Mouse (Mus musculus): ENCODE results near the gene Tbrg1. TPM values are rescaled to one million over a fixed set of nuclear protein-coding genes. Genes with fewer than 3 reads are reported as not detected.

Gene Tbrg1
- polyA plus RNA-seq, 1 experiment: 93.3 TPM

DNA sequence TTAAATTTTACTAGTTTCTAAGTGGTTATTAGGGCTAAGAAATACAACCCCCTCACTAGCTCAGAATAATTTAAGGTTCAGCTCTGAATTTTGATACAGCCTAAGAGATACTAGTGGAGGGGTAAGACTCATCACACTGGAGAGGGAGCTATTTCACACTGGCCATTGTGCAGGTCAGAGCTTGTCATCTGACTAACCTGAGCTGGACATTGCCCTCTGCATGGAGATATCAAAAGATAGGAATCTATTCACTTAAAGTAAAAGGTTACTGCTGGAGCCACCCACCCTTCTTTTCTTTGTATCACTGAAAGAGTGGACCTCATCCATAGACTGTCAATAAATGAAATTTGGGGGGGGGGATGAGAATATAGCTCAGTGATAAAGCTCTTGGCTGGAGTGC is 42.8 kb downstream of the Tbrg1 start:
- Histone ChIP-seq H3ac (ENCODE audit: control insufficient read depth, insufficient read length) (no peak overlapping the region), H3K36me3 (ENCODE audit: control insufficient read depth, insufficient read depth) (no peaks in the 10 kb centered on the region), H3K4me2 (ENCODE audit: low read depth) (peak overlapping the region; percentile 82), H3K4me3 (peak overlapping the region; percentile 50), H3K27me3 (ENCODE audit: control insufficient read depth, insufficient read depth, insufficient read length) (no peaks in the 10 kb centered on the region), H3K79me2 (ENCODE audit: control insufficient read depth, insufficient read depth) (no peaks in the 10 kb centered on the region)
- TF ChIP-seq TCF3 (IDR thresholded peaks at IDR 0.05; ENCODE audit: insufficient read length, low read depth): no peak
- TF ChIP-seq USF1 (IDR thresholded peaks at IDR 0.05; ENCODE audit: low read depth): no peak
- TF ChIP-seq MAX (IDR thresholded peaks at IDR 0.05; ENCODE audit: low read depth): no peak
- no peak for TF ChIP-seq CEBPB (IDR thresholded peaks at IDR 0.05; ENCODE audit: insufficient read depth, poor library complexity, severe bottlenecking)
- no peak for TF ChIP-seq POLR2A (IDR thresholded peaks at IDR 0.05; ENCODE audit: insufficient read length, low read depth)
- no peak for TF ChIP-seq MYOG (IDR thresholded peaks at IDR 0.05; ENCODE audit: control insufficient read depth in 1 of 3, insufficient read depth in 1 of 3, insufficient read length in 2 of 3, low read depth in 2 of 3)

DNA sequence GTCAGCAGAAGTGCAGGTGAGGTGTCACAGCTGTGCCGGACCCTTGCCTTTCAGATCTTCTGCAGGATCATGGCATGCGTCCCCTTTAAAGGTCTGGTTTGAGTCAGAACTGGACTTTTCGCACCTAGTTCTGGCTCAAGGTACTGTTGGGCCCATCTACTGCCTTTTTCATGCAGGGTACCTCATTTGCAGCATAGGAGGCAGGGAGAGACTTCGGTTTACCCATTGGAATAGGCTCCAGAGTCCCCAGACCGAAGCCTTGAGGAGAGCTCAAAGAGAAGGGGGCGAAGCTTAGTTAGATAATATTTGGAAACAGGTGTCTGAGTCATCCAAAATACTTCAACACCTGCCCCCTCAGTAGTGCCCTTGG is 43.2 kb downstream of the Tbrg1 start:
- Histone ChIP-seq H3K79me2 (ENCODE audit: control insufficient read depth, insufficient read depth) (no peaks in the 10 kb centered on the region), H3ac (ENCODE audit: control insufficient read depth, insufficient read length) (no peak overlapping the region), H3K4me3 (peak overlapping the region; percentile 50), H3K4me2 (ENCODE audit: low read depth) (peak overlapping the region; percentile 82), H3K27me3 (ENCODE audit: control insufficient read depth, insufficient read depth, insufficient read length) (no peaks in the 10 kb centered on the region), H3K36me3 (ENCODE audit: control insufficient read depth, insufficient read depth) (no peaks in the 10 kb centered on the region)
- TF ChIP-seq USF1 (IDR thresholded peaks at IDR 0.05; ENCODE audit: low read depth) (no peak), POLR2A (IDR thresholded peaks at IDR 0.05; ENCODE audit: insufficient read length, low read depth) (no peak), SRF (IDR thresholded peaks at IDR 0.05; ENCODE audit: control insufficient read depth, insufficient read length, low read depth) (no peak), REST (IDR thresholded peaks at IDR 0.05; ENCODE audit: insufficient read depth, insufficient read length) (no peak), MYOG (IDR thresholded peaks at IDR 0.05; ENCODE audit: control insufficient read depth in 1 of 3, insufficient read depth in 1 of 3, insufficient read length in 2 of 3, low read depth in 2 of 3) (no peak), MYOD1 (IDR thresholded peaks at IDR 0.05; ENCODE audit: control insufficient read depth in 1 of 3, insufficient read length in 2 of 3, low read depth in 2 of 3) (no peak), MAX (IDR thresholded peaks at IDR 0.05; ENCODE audit: low read depth) (no peak), CEBPB (IDR thresholded peaks at IDR 0.05; ENCODE audit: insufficient read depth, poor library complexity, severe bottlenecking) (no peak), TCF3 (IDR thresholded peaks at IDR 0.05; ENCODE audit: insufficient read length, low read depth) (no peak), POLR2AphosphoS2 (IDR thresholded peaks at IDR 0.05; ENCODE audit: insufficient read length, low read depth) (no peak), TCF12 (IDR thresholded peaks at IDR 0.05; ENCODE audit: insufficient read depth, poor library complexity, severe bottlenecking) (no peak)

DNA sequence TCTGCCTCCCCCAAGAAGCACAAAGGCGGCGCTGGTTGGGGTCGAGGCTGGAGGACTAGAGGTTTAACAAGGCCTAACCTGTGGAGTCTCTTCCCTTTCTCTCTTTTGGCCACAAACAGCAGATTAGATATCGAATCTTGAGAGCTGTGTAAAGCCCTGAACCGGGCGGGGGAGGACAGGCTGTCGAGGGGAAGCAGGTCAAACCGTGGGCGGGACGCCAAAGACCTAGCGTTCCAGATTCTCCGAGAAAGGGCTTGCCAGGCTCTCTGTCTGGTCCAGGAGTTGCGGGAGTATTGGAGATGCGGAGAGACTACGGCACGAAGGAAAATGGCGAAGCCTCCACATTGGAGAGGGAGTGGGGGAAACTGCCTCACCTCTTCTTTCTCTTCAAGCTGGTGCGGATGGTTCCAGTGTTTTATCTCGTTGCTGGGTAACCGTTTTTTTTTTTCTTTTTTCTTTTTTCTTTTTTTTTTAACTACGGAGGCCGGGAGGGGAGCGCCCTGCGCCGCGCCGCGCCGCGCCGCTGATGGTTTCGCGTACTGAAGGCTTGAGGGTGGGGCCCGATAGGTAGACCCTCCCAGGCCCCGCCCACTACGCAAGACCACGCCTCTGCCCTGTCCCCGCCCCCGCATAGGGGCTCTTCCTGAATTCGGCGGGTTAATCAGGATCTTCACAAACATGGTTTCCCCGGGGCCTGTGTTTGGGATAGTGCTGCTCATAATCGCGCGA is 43.8 kb downstream of the Tbrg1 start, which contains the start of gene Spa17:
Spa17 (minus strand) TSS at position 541 of the 729 bp plus-strand sequence.
- no peaks in the 10 kb centered on the region for H3K79me2 ChIP-seq (ENCODE audit: control insufficient read depth, insufficient read depth)
- TF ChIP-seq USF1 (IDR thresholded peaks at IDR 0.05; ENCODE audit: low read depth) (no peak), CEBPB (IDR thresholded peaks at IDR 0.05; ENCODE audit: insufficient read depth, poor library complexity, severe bottlenecking) (no peak), REST (IDR thresholded peaks at IDR 0.05; ENCODE audit: insufficient read depth, insufficient read length) (no peak)
- H3K4me2 ChIP-seq (ENCODE audit: low read depth): peak within 1 kb of the TSS; percentile 82
- H3K27me3 ChIP-seq (ENCODE audit: control insufficient read depth, insufficient read depth, insufficient read length): no peaks in the 10 kb centered on the region
- no peaks in the 10 kb centered on the region for H3K36me3 ChIP-seq (ENCODE audit: control insufficient read depth, insufficient read depth)
- peak within 1 kb of the TSS; percentile 50 for H3K4me3 ChIP-seq
- peak within 1 kb of the TSS; percentile 9 for H3ac ChIP-seq (ENCODE audit: control insufficient read depth, insufficient read length)

GRCm38 (mm10) chr9:37609558-37609957 is 47.6 kb downstream of the Tbrg1 start:
- Histone ChIP-seq H3ac (ENCODE audit: control insufficient read depth, insufficient read length) (no peak overlapping the region), H3K4me3 (no peak overlapping the region)
- TF ChIP-seq REST (IDR thresholded peaks at IDR 0.05; ENCODE audit: insufficient read depth, insufficient read length): no peak
- TF ChIP-seq POLR2AphosphoS2 (IDR thresholded peaks at IDR 0.05; ENCODE audit: insufficient read length, low read depth): no peak
- TF ChIP-seq MAX (IDR thresholded peaks at IDR 0.05; ENCODE audit: low read depth): no peak
- no peak for TF ChIP-seq POLR2A (IDR thresholded peaks at IDR 0.05; ENCODE audit: insufficient read length, low read depth)
- TF ChIP-seq CEBPB (IDR thresholded peaks at IDR 0.05; ENCODE audit: insufficient read depth, poor library complexity, severe bottlenecking): no peak
- no peak for TF ChIP-seq TCF3 (IDR thresholded peaks at IDR 0.05; ENCODE audit: insufficient read length, low read depth)
- TF ChIP-seq E2F4 (IDR thresholded peaks at IDR 0.05; ENCODE audit: insufficient read depth): no peak
- TF ChIP-seq SRF (IDR thresholded peaks at IDR 0.05; ENCODE audit: control insufficient read depth, insufficient read length, low read depth): no peak
- TF ChIP-seq MYOD1 (IDR thresholded peaks at IDR 0.05; ENCODE audit: control insufficient read depth in 1 of 3, insufficient read length in 2 of 3, low read depth in 2 of 3): no peak
- no peak for TF ChIP-seq USF1 (IDR thresholded peaks at IDR 0.05; ENCODE audit: low read depth)
- TF ChIP-seq TCF12 (IDR thresholded peaks at IDR 0.05; ENCODE audit: insufficient read depth, poor library complexity, severe bottlenecking): no peak
- TF ChIP-seq MYOG (IDR thresholded peaks at IDR 0.05; ENCODE audit: control insufficient read depth in 1 of 3, insufficient read depth in 1 of 3, insufficient read length in 2 of 3, low read depth in 2 of 3): no peak

DNA sequence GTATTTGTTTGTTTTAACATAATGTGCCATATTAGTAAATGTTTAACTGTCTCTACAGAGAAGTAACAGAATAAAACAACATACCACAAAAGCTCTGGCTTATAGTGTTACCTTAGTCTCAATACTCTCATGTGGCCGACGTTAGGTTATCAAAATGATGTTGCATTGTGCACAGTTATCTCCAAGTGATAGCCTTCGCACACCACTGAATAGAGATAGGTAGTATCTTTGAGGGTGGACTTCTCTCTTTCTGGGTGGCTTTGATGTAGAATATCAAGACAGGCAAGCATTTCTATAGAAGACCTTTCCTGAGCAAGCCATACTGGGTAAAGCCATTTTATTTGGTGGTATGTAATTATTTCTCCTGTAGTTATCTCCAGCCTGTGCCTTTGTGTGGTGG is 52.0 kb downstream of the Tbrg1 start:
- Histone ChIP-seq H3K36me3 (ENCODE audit: control insufficient read depth, insufficient read depth) (no peaks in the 10 kb centered on the region), H3K4me3 (no peak overlapping the region), H3K4me2 (ENCODE audit: low read depth) (no peak overlapping the region), H3K79me2 (ENCODE audit: control insufficient read depth, insufficient read depth) (no peaks in the 10 kb centered on the region), H3ac (ENCODE audit: control insufficient read depth, insufficient read length) (no peak overlapping the region), H3K27me3 (ENCODE audit: control insufficient read depth, insufficient read depth, insufficient read length) (no peaks in the 10 kb centered on the region)
- TF ChIP-seq CEBPB (IDR thresholded peaks at IDR 0.05; ENCODE audit: insufficient read depth, poor library complexity, severe bottlenecking): no peak
- no peak for TF ChIP-seq MAX (IDR thresholded peaks at IDR 0.05; ENCODE audit: low read depth)
- no peak for TF ChIP-seq POLR2A (IDR thresholded peaks at IDR 0.05; ENCODE audit: insufficient read length, low read depth)
- no peak for TF ChIP-seq MYOG (IDR thresholded peaks at IDR 0.05; ENCODE audit: control insufficient read depth in 1 of 3, insufficient read depth in 1 of 3, insufficient read length in 2 of 3, low read depth in 2 of 3)
- TF ChIP-seq E2F4 (IDR thresholded peaks at IDR 0.05; ENCODE audit: insufficient read depth): no peak
- TF ChIP-seq REST (IDR thresholded peaks at IDR 0.05; ENCODE audit: insufficient read depth, insufficient read length): no peak
- TF ChIP-seq SRF (IDR thresholded peaks at IDR 0.05; ENCODE audit: control insufficient read depth, insufficient read length, low read depth): no peak
- no peak for TF ChIP-seq USF1 (IDR thresholded peaks at IDR 0.05; ENCODE audit: low read depth)
- no peak for TF ChIP-seq POLR2AphosphoS2 (IDR thresholded peaks at IDR 0.05; ENCODE audit: insufficient read length, low read depth)
- TF ChIP-seq MYOD1 (IDR thresholded peaks at IDR 0.05; ENCODE audit: control insufficient read depth in 1 of 3, insufficient read length in 2 of 3, low read depth in 2 of 3): no peak
- no peak for TF ChIP-seq TCF12 (IDR thresholded peaks at IDR 0.05; ENCODE audit: insufficient read depth, poor library complexity, severe bottlenecking)
- no peak for TF ChIP-seq TCF3 (IDR thresholded peaks at IDR 0.05; ENCODE audit: insufficient read length, low read depth)

More at GRCm38 (mm10) chr9:37609558-37609957, 47.6 kb downstream of the Tbrg1 start:
- no peak overlapping the region for H3K4me2 ChIP-seq (ENCODE audit: low read depth)
- no peaks in the 10 kb centered on the region for H3K36me3 ChIP-seq (ENCODE audit: control insufficient read depth, insufficient read depth)
- H3K79me2 ChIP-seq (ENCODE audit: control insufficient read depth, insufficient read depth): no peaks in the 10 kb centered on the region
- no peaks in the 10 kb centered on the region for H3K27me3 ChIP-seq (ENCODE audit: control insufficient read depth, insufficient read depth, insufficient read length)

Measured in myocyte (in vitro differentiated cells).